Mouse (Mus musculus): ENCODE data around the gene Prn. TPM values are rescaled to one million over a fixed set of nuclear protein-coding genes. Genes with fewer than 3 reads are reported as not detected.

The Prn gene
- polyA plus RNA-seq, 1 experiment from 2014 or later: 0.35 TPM

GRCm38 (mm10) chr2:131950598-131951095, 40.9 kb downstream of the Prn start, which contains the start of gene Prnd:
Gene Prnd (plus strand): TSS chr2:131950861.
- Histone ChIP-seq H3K27ac (no peak within 1 kb of the TSS), H3K9me3 (no peaks in the 10 kb centered on the region), H3K9ac (no peak within 1 kb of the TSS), H3K4me3 (0 out of 2 replicates have a peak within 1 kb of the TSS, but pooled peaks have one; percentile 3), H3K27me3 (peaks cover 51% of the 10 kb centered on the region), H3K36me3 (no peaks in the 10 kb centered on the region), H3K4me1 (peaks cover 27% of the 10 kb centered on the region; the same call in 1 of the 2 replicates), H3K4me2 (peak within 1 kb of the TSS; percentile 5; the same call in 1 of the 2 replicates)
- no peak for ATAC-seq (ENCODE audit: insufficient number of reproducible peaks, insufficient read depth, low FRiP score, low TSS enrichment, low read depth)
- 10% methylated on average over 11 of the region's 11 CpGs for WGBS

DNA sequence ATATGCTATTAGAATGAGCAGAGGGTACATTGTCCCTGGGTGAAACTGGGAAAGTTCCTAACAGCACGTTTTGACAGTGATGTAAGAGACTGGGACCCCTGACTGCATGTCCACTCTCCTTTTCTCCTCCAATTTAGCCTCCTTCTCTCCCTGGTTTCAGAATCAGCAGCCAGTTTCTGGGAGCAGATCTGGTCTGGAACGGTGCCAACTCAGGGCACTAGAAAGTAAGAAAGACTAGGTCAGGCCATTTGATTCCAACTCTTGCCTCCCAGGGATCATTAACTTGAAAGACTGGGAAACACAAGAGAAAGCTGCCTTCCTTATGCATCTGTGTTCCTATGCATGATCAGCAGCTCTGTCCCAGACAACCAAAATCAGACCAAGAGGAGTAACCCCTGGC, 42.7 kb downstream of the Prn start:
- H3K36me3 ChIP-seq: no peaks in the 10 kb centered on the region
- ATAC-seq (ENCODE audit: insufficient number of reproducible peaks, insufficient read depth, low FRiP score, low TSS enrichment, low read depth): no peak
- no peak overlapping the region for H3K4me3 ChIP-seq
- H3K9ac ChIP-seq: no peak overlapping the region
- 57% methylated on average over 2 of the region's 2 CpGs for WGBS
- H3K27ac ChIP-seq: no peak overlapping the region
- H3K4me2 ChIP-seq: peak overlapping the region; percentile 44
- H3K4me1 ChIP-seq: peaks cover 27% of the 10 kb centered on the region; the same call in 1 of the 2 replicates
- peaks cover 57% of the 10 kb centered on the region for H3K27me3 ChIP-seq
- no peaks in the 10 kb centered on the region for H3K9me3 ChIP-seq

- peak overlapping the region; percentile 44 for H3K4me2 ChIP-seq
- H3K4me1 ChIP-seq: peaks cover 27% of the 10 kb centered on the region; the same call in 1 of the 2 replicates
- 20% methylated on average over 29 of the region's 29 CpGs for WGBS
- H3K36me3 ChIP-seq: no peaks in the 10 kb centered on the region
- ATAC-seq (ENCODE audit: insufficient number of reproducible peaks, insufficient read depth, low FRiP score, low TSS enrichment, low read depth): no peak
- H3K4me3 ChIP-seq: peak overlapping the region; percentile 14; the same call in 1 of the 2 replicates
- H3K9ac ChIP-seq: no peak overlapping the region
- no peaks in the 10 kb centered on the region for H3K9me3 ChIP-seq
- H3K27me3 ChIP-seq: peaks cover 57% of the 10 kb centered on the region
- no peak overlapping the region for H3K27ac ChIP-seq
These were observed 43.3 kb downstream of the Prn start for GRCm38 (mm10) chr2:131952961-131953538.

GRCm38 (mm10) chr2:131953711-131954110, 44.0 kb downstream of the Prn start:
- WGBS: 82% methylated on average over 4 of the region's 4 CpGs
- no peak for ATAC-seq (ENCODE audit: insufficient number of reproducible peaks, insufficient read depth, low FRiP score, low TSS enrichment, low read depth)
- Histone ChIP-seq H3K27ac (no peak overlapping the region), H3K36me3 (no peaks in the 10 kb centered on the region), H3K4me1 (peaks cover 27% of the 10 kb centered on the region; the same call in 1 of the 2 replicates), H3K9me3 (no peaks in the 10 kb centered on the region), H3K4me2 (peak overlapping the region; percentile 44), H3K27me3 (peaks cover 57% of the 10 kb centered on the region), H3K9ac (no peak overlapping the region), H3K4me3 (0 out of 2 replicates have a peak overlapping the region, but pooled peaks have one; percentile 14)

DNA sequence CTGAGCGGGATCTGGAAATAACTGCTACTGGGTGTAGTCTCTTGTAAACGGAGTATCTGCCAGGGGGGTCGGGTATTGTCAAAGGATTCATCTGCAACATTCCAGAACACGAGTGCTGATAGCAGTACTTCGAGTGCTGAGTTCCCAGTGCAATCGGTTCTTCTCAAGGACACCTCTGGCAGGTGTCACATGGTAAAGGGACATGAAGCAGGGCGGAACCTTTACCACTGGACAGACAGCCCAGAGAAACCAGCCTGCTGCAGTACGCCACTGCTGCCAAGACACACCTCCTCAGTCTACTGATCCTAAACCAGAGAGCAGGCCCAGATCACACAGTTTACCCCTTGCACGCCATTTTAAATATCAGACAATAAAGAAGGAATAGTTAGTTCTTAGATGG, 45.1 kb downstream of the Prn start:
- WGBS: 54% methylated on average over 9 of the region's 9 CpGs
- H3K4me3 ChIP-seq: peak overlapping the region; percentile 33

GRCm38 (mm10) chr2:131955264-131955663, 45.5 kb downstream of the Prn start:
- Histone ChIP-seq H3K27ac (no peak overlapping the region), H3K4me3 (peak overlapping the region; percentile 33), H3K9ac (no peak overlapping the region; the same call in 1 of the 2 replicates), H3K27me3 (peaks cover 54% of the 10 kb centered on the region), H3K4me2 (peak overlapping the region; percentile 63), H3K9me3 (no peaks in the 10 kb centered on the region), H3K36me3 (no peaks in the 10 kb centered on the region), H3K4me1 (peaks cover 20% of the 10 kb centered on the region; the same call in 1 of the 2 replicates)
- ATAC-seq (ENCODE audit: insufficient number of reproducible peaks, insufficient read depth, low FRiP score, low TSS enrichment, low read depth): no peak
- 4% methylated on average over 17 of the region's 17 CpGs for WGBS

More for the DNA sequence above, 45.1 kb downstream of the Prn start:
- Histone ChIP-seq H3K36me3 (no peaks in the 10 kb centered on the region), H3K27me3 (peaks cover 57% of the 10 kb centered on the region), H3K27ac (no peak overlapping the region), H3K4me2 (peak overlapping the region; percentile 63), H3K9ac (no peak overlapping the region; the same call in 1 of the 2 replicates), H3K9me3 (no peaks in the 10 kb centered on the region), H3K4me1 (peaks cover 24% of the 10 kb centered on the region; the same call in 1 of the 2 replicates)
- no peak for ATAC-seq (ENCODE audit: insufficient number of reproducible peaks, insufficient read depth, low FRiP score, low TSS enrichment, low read depth)

- H3K9ac ChIP-seq: no peak overlapping the region
- no peak overlapping the region for H3K4me2 ChIP-seq
- no peak overlapping the region for H3K4me3 ChIP-seq
- H3K27ac ChIP-seq: no peak overlapping the region
- no peaks in the 10 kb centered on the region for H3K36me3 ChIP-seq
- WGBS: 80% methylated on average over 7 of the region's 7 CpGs
- H3K9me3 ChIP-seq: no peaks in the 10 kb centered on the region
- peaks cover 42% of the 10 kb centered on the region for H3K27me3 ChIP-seq
- peaks cover 13% of the 10 kb centered on the region; the same call in 1 of the 2 replicates for H3K4me1 ChIP-seq
- ATAC-seq (ENCODE audit: insufficient number of reproducible peaks, insufficient read depth, low FRiP score, low TSS enrichment, low read depth): no peak
These were observed 46.8 kb downstream of the Prn start for GRCm38 (mm10) chr2:131956336-131957256.

GRCm38 (mm10) chr2:131957731-131958222, 48.0 kb downstream of the Prn start:
- no peaks in the 10 kb centered on the region for H3K36me3 ChIP-seq
- no peak for ATAC-seq (ENCODE audit: insufficient number of reproducible peaks, insufficient read depth, low FRiP score, low TSS enrichment, low read depth)
- WGBS: 51% methylated on average over 9 of the region's 9 CpGs
- H3K27me3 ChIP-seq: peaks cover 30% of the 10 kb centered on the region
- no peak overlapping the region for H3K4me2 ChIP-seq
- H3K9me3 ChIP-seq: no peaks in the 10 kb centered on the region
- no peak overlapping the region for H3K27ac ChIP-seq
- H3K9ac ChIP-seq: no peak overlapping the region
- H3K4me1 ChIP-seq: peaks cover 11% of the 10 kb centered on the region; the same call in 1 of the 2 replicates
- no peak overlapping the region for H3K4me3 ChIP-seq

DNA sequence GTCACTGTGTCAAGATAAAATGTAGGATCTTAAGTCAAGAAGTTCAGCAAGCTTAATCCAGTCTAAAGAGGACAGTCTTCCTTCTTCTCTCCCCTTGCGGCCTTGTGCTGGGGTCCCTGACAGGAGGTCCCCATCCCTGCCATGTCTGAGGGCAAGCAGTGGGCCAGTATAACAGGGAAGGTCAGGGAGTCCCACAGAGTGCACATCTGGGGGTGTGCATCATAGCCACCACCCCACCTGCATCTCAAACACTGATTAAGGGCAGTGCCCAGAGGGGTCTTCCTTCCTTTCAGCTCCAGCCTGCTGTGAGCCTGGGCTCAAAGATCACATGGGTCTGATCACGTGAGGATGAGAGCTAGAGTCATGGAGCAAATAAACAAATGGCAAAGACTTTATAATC, 51.9 kb downstream of the Prn start:
- WGBS: 68% methylated on average over 2 of the region's 2 CpGs
- no peaks in the 10 kb centered on the region for H3K36me3 ChIP-seq
- no peak overlapping the region for H3K9ac ChIP-seq
- no peak overlapping the region for H3K4me2 ChIP-seq
- no peaks in the 10 kb centered on the region for H3K4me1 ChIP-seq
- no peaks in the 10 kb centered on the region for H3K9me3 ChIP-seq
- H3K27ac ChIP-seq: no peak overlapping the region
- no peak overlapping the region for H3K4me3 ChIP-seq
- no peak for ATAC-seq (ENCODE audit: insufficient number of reproducible peaks, insufficient read depth, low FRiP score, low TSS enrichment, low read depth)
- no peaks in the 10 kb centered on the region for H3K27me3 ChIP-seq

DNA sequence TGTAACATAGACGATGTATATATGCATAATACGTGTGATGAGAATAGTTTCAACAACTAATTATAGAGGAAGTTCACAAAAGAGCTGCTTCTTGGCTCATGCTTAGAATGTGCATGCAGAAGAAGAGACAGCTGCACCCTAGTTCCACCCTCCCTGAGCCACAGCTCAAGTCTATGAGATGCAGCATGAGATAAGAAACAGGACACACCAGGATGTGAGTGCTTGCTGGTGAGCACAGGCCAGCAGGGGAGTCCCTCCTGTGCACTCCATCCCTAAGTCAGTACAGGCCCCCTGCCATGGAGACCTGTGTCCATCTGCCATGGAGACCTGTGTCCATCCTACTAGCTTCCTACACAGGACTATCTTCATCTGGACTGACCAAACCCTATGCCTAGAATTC, 60.8 kb downstream of the Prn start:
- ATAC-seq (ENCODE audit: insufficient number of reproducible peaks, insufficient read depth, low FRiP score, low TSS enrichment, low read depth): no peak
- Histone ChIP-seq H3K27me3 (no peaks in the 10 kb centered on the region), H3K27ac (no peak overlapping the region), H3K4me2 (no peak overlapping the region), H3K4me3 (no peak overlapping the region), H3K4me1 (no peaks in the 10 kb centered on the region), H3K9ac (no peak overlapping the region), H3K36me3 (no peaks in the 10 kb centered on the region), H3K9me3 (no peaks in the 10 kb centered on the region)
- WGBS: 85% methylated on average over 2 of the region's 2 CpGs

- no peak for ATAC-seq (ENCODE audit: insufficient number of reproducible peaks, insufficient read depth, low FRiP score, low TSS enrichment, low read depth)
- Histone ChIP-seq H3K27ac (no peak overlapping the region), H3K4me3 (no peak overlapping the region), H3K27me3 (no peaks in the 10 kb centered on the region), H3K9ac (no peak overlapping the region), H3K4me2 (no peak overlapping the region), H3K36me3 (no peaks in the 10 kb centered on the region), H3K9me3 (no peaks in the 10 kb centered on the region), H3K4me1 (no peaks in the 10 kb centered on the region)
- WGBS: 79% methylated on average over 4 of the region's 4 CpGs
These were observed 61.3 kb downstream of the Prn start for GRCm38 (mm10) chr2:131971098-131971497.

Data from embryonic facial prominence, embryonic 13.5 days (tissue).